Mouse (Mus musculus): ENCODE results near the gene Ptpn1. TPM values are rescaled to one million over a fixed set of nuclear protein-coding genes. Genes with fewer than 3 reads are reported as not detected.

Gene Ptpn1
- total and polyA plus RNA-seq, 3 experiments: 69.8 to 131 (median 77.6) TPM

Other genes with a start within 250 kb of the Ptpn1 start
- 2.3 and 6.2 TPM in 2 replicates for gene Cebpb, start 243.1 kb upstream of the Ptpn1 start, total RNA-seq (2012; rRNA removed)
- gene Cebpb, start 243.1 kb upstream of the Ptpn1 start, total RNA-seq (2014; rRNA removed): 0.19 TPM in 1 of 2 replicates, not detected in the other
- gene Cebpb, start 243.1 kb upstream of the Ptpn1 start, polyA plus RNA-seq (2012; ENCODE audit: insufficient read length, low read depth): 0.24 TPM in 1 of 2 replicates, not detected in the other
- 30.9 and 31.0 TPM in 2 replicates for gene Tmem189, start 242.2 kb upstream of the Ptpn1 start, total RNA-seq (2012; rRNA removed)
- 25.1 and 27.9 TPM in 2 replicates for gene Tmem189, start 242.2 kb upstream of the Ptpn1 start, total RNA-seq (2014; rRNA removed)
- gene Tmem189, start 242.2 kb upstream of the Ptpn1 start, polyA plus RNA-seq (2012; ENCODE audit: insufficient read length, low read depth): 29.4 and 29.5 TPM in 2 replicates
- 0.17 TPM in 1 of 2 replicates, not detected in the other for gene Ripor3, start 78.6 kb downstream of the Ptpn1 start, total RNA-seq (2012; rRNA removed)
- gene Ripor3, start 78.6 kb downstream of the Ptpn1 start, total RNA-seq (2014; rRNA removed): not detected in 2 replicates
- gene Ripor3, start 78.6 kb downstream of the Ptpn1 start, polyA plus RNA-seq (2012; ENCODE audit: insufficient read length, low read depth): not detected in 2 replicates
- 2.1 and 2.8 TPM in 2 replicates for gene Pard6b, start 148.9 kb downstream of the Ptpn1 start, total RNA-seq (2012; rRNA removed)
- 1.2 TPM in 2 replicates for gene Pard6b, start 148.9 kb downstream of the Ptpn1 start, total RNA-seq (2014; rRNA removed)
- gene Pard6b, start 148.9 kb downstream of the Ptpn1 start, polyA plus RNA-seq (2012; ENCODE audit: insufficient read length, low read depth): 1.1 and 1.3 TPM in 2 replicates

All from CH12.LX (cell line).